Mouse (Mus musculus) liver, adult (tissue): ENCODE results near the gene Tead2.

Source experiments
- GATA4 ChIP-seq: IDR thresholded peaks from 2 replicates; pipeline ENCODE4 v1.6.1; 2014; ENCODE audit warnings: mild to moderate bottlenecking, low read length; ENCODE audit not compliant: insufficient replicate concordance

Gene Tead2

DNA sequence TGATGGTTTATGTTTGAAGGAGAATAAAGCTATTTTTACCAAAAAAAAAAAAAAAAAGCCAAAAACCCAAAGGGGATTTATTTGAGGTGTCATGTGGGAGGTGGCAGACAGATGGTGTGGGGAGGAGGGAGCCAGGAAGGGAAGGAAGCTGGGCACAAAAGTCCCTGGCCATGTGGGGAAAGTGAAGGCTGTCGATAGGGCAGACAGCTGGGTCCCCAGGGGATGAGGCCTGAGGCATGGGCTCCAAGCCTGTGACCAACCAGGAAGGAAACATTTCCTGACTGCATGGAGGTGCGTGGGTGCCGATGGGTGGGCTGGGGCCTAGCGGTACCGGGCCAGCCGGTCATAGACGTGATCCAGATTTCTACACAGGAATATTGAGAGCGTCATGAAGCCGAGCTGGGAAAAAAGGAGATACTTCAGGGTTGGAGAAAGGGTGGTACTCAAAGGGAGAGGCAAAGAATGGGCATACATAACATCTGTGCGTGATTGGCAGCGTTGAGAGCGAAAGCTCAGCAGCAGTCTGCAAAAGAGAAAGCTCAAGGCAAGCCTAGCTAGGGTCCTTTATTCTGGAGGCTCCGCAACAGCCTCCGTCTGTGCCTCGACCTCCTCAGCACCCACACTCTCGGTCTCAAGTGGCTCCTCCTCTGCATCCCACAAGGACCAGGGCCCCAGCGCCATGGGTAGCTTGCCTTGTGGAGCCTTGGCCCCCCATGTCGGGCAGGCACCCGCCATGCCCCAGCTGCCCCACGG, 18.2 kb downstream of the Tead2 start:
- no peak for TF ChIP-seq GATA4

DNA sequence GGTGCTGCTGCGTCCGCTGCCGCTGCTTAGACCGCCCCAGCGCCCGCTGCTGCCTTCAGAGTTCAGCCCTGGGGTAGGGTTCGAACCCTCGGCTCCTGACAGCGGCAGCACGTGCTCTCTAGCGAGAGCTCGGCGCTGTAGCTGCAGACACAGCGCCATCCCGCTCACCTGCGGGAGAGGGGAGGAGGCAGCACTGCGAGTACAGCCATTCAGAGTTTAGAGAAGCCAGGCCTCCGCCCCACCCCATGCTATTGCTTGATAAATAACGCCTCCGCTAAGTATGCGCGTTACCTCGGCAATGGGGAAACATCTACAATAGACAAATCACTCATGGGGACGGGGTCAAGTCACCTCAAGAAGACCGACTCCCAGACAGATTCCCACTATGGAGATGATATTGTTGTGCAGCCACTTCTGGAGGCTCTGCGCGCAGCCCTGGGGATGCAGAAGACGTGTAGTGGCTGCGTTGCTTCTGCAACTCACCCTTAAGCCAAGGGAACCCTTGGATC, 18.8 kb downstream of the Tead2 start:
- TF ChIP-seq GATA4, result no peak

DNA sequence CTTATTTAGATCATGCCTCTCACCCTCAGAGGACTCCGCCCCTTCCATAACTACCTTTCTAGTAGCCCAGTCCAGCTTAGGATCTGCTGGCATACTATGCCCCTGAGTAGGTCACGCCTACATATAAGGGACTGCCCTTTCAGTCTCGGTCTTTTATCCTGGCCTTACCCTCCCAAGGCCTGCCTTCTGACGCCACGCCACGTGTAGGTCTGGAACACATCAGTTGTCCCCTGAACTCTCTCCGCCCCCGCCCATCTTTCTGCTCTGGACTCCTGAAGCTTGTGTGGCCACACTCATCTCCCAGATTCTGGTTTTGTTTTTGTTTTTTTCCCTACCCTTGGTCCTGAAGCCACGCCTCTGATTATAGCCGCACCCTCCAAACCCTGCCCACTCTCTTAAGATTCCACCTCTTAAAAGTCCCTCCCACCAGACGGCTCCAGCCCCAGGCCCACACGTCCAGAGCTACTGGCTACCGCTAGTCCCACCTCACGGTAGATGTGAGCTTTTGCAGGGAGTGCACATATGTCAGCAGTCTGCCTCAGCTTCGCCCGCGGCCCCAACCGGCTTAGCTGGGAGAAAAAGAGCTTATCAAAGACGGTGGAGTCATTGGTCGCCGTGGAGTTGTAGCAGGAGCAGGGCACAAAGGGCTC, 19.5 kb downstream of the Tead2 start:
- no peak for TF ChIP-seq GATA4

DNA sequence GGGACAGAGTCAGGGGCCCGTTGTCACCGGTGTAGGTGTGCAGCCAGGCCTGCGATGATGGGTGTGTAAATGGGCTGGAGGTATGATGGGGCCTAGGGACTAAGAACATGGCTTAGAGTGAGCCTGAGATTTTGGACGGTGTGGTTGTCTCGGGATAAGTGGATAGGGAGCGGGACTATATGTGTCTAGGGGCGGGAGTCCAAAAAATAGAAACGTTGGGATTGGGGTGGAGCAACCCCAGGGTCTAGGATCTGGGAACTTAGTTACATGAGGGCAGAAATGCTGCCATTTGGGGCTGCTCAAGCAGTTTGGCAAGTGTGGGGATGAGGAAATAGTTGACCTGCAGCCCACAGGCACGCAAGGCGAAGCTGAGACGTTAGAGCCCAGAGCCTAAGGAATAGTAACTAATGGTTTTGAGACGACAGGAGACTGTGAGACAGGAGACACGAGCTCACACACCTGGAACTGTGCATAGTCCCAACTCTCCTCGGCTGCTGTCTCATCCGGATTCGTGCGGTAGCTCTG, 20.2 kb downstream of the Tead2 start:
- no peak for TF ChIP-seq GATA4

DNA sequence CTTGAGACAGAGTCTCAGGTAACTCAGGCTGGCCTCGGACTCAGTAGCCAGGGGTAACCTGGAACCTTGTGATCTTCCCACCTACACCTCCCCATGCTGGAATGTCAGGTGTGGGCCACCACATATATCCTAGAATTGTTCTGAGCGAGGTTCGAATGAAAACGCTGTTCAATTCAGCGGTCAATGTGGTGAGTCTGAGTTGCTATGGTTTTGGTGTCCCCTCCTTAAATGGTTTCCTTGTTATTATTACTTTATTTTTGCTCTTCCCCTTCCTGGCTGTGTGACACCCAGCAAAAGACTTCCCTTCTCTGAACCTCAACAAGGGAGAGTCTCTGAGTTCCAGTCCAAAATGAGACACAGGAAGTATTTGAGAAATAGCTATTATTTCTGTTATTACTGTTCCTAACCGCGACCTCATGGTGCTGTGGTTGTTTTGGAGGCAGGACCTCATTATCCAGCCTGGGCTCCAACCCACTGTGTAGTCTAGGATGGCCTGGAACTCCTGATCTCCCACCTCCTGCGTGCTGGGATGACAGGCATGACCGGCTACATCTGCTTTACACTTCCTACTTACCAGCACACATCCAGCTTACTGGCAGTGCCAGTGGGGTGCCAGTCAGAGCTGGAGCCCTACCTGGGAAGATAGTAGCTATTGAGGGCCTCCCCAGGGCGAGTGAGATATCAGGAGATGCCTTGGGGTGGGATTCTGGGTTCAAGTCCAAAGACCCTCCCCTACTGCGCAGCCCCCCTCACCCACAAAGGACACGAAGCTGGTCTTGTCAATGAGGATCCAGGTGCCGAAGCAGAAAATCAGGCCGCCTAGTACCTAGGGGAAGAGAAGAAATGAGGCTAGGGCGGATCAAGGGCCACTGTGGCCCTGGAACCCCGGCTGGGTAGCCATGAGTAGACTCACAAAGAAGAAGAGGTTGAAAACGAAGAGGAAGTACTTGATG, 22.5 kb downstream of the Tead2 start:
- no peak for TF ChIP-seq GATA4

DNA sequence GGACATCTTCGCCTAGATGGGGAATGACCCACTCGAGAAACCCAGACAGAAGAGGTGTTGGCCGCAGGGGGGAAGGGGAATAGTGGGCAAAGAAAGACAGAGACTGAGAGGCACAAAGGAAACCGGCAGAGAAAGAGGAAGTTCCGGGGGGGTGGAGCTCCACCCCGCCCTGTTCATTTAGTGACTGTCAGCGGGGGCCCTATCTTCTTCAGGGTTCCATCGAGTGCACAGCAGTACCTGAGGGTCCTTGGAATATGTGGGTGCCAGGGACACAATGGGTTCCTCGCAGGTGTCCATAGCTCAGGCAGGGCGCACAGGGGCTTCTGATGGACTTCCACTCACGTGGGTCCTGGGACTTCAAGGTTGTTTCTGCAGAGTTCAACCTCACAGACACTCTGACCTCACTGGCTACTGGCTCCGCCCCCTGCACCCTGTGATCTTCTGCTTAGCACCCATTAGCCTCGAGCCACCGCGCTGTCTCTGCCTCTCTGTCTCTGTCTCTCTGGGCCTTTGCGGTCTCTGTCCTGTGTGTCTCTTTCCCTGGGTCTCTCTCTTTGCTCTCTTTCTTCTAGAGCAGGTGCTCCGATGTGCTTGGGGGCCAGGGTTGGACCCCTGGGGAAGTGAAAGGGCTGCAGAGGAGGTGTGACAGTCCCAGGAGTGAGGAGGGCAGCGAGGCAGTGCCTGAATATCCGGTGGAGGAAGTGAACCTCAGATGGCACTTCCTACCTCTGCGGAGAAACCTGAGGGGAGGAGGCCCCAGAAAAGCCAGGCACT, 23.4 kb downstream of the Tead2 start, which contains the start of gene Cd37:
Cd37 (minus strand) TSS at position 393 of the 774 bp plus-strand sequence.
- no peak for TF ChIP-seq GATA4

DNA sequence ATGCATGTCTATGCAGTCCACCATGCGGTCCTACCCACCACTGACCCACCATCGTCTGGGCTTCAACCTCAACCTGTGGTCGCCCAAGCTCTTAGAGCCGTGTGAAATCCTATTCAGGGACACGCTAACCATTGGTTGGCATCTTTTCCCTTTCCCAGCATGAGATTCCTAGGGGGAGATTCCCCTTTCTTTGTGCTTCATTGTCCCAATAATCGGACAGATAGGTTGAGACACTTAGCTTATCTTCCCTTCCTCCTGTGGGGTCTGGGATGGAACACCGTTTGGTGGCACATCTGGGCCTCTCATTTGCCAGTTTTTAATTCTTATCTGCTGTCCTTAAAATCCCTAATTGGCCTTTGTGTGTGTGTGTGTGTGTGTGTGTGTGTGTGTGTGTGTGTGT, 24.6 kb downstream of the Tead2 start:
- TF ChIP-seq GATA4, result no peak

DNA sequence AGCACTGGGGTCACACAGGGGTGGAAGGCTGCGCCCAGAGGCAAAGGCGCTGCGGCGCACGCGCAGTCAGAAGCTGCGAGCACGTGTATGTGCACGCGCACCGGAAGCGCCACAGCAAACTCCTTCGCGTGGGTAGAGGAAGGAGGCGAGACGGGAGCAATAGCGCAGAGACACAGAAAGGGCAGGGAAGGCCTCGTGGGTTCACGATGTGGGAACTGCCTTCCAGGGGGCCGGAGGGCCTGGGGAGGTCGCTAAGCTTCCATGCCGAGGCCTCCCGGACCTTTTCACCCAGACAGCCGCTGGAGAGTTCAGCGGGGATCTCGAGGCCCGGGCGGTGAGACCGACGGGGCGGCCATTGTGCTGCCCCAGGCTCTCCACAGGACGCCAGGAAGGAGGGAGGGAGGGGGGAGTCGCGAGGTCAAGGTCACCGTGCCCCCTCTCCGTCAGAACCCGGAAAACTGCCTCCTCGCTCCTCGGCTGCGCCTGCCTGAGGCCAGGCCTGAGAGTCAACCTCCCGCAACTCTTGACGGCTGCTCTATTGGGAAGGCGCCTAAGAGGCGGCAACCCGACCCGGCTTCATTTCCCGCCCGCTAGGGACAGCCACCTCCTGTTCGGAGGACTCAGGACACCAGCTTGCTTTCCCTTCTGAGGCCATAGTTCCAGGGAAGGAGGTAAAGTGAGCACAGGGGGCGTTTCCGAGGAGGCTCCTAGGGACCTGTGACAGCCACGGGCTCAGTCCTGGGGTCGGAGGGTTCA, 25.3 kb downstream of the Tead2 start, which contains the start of gene Slc6a16:
Slc6a16 (plus strand) TSS at position 453 of the 756 bp plus-strand sequence.
- TF ChIP-seq GATA4, result no peak

DNA sequence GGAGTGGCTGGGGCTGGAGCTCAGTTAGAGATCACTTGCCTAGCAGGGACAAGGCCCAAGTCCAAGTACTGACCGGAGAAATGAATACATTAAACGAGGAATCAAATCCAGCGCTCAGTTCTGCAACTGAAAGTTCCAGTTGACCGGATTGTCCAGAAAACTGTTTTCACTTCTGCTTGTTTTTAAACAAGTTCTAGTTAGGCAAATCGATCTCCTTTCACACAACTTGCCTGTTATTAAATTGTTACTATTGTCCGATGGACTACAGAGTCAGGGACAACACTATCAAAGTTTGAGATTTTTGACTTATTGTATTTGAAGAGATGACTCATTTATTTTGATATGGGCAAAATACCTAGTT, 25.8 kb downstream of the Tead2 start:
- TF ChIP-seq GATA4, result no peak

DNA sequence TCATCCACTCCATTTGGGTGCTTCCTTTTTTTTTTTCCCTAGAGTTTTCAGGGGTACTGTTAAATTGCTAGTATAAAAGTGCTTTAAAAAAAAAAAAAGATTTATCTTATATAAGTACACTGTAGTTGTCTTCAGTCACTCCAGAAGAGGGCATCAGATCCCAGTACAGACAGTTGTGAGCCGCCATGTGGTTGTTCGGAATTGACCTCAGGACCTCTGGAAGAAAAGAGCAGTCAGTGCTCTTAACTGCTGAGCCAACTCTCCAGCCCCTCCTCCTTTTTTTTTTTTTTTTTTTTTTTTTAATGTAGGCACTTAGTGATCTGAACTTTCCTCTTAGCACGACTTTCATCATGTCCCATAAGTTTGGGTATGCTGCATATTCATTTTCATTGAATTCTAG, 32.1 kb downstream of the Tead2 start:
- TF ChIP-seq GATA4, result no peak

DNA sequence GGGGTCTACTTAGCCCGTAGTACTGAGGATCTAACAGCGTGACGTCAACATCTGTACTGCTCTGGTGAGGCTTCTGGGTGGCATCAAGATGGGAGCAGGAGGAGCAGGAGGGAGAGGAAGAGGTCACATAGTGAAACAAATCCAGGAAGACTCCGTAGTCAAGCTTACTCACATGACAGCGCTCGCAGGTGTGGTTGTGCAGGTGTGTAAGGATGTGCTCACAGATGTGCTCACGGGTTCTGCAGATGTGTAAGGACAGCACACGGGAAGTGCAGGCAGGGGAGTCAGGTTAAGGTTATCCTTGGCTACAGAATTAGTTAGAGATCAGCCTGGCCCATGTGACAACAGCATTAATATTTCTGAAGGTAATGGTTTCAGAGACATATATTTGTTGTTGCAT, 38.3 kb downstream of the Tead2 start:
- TF ChIP-seq GATA4, result no peak

DNA sequence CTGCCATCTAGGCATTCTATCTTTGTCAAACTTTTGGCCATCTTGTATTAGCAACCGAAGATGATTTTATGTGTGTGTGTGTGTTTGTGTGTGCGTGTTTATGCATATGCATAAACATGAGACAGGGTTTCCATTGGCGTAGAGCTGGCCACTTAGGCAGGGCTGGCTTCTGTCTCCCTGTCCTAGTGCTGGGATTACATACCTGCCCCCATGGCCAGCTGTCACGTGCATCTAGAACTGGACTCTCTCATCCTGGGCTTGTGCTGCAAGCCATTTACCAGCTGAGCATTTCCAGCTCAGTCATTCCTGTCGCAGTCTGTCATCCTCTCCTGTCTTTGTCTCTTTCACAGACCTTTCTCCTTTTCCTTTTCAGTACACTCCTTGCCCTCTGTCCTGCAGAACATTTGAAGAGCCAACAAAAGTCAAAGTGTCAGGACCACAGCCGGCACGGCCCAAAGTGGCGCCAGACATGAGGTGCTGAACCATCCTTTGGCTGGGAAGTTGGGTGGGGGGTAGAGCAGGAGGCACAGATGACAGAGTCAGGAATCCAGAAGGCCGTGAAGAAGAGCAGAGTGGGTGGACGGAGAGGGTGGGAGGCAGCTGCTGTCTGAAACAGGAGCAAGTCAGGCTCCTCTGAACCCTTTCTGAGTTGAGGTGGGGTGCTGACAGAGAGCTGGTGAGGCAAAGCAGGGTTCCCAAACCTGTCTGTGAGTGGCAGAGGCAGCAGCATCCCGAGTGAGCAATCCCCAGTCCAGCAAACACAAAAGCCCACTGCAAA, 41.7 kb downstream of the Tead2 start:
- TF ChIP-seq GATA4, result no peak

DNA sequence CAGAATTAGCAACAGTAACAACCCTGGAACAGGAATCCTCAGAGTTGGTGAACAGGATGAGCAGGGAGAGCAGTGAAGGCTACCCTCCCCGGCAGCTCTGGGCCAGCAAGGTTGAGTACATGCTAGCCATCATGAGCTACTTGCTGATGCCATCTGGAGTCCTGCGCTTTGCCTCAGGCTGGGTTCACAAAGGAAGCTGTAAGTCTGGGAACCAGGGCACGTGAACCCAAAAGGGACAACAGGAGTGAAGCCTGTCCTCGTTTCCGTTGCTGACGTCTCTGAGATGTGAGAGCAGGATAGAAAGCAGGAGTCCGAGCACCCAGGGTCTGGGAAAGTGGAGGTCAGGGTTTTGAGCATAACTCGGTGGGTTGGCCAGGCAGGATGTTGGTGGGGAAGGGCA, 43.7 kb downstream of the Tead2 start:
- TF ChIP-seq GATA4, result no peak
